Mouse (Mus musculus) thymus, adult 2 months (tissue): ENCODE results near the gene Dppa1. TPM values are rescaled to one million over a fixed set of nuclear protein-coding genes. Genes with fewer than 3 reads are reported as not detected.
A peak's percentile ranks its signal among the peaks of the same experiment; 100 is the strongest.
"Not testable (repeated sequence)": the region's sequence is repeated elsewhere in the genome, so short reads cannot be mapped to it uniquely, and the experiment has no call there.

ENCODE experiments used
- DNase-seq: peaks from one replicate; pipeline ENCODE4 v3.0.0; 2021
- H3K27ac ChIP-seq: fragments of 200-500 bp; 2 replicates; pipeline ENCODE4 v1.5.1; 2012; ENCODE audit warnings: low read length, control low read depth; ENCODE audit not compliant: control insufficient read depth, insufficient read depth
- H3K27me3 ChIP-seq: fragments of 200-500 bp; 2 replicates; pipeline ENCODE4 v1.6.1; 2012; ENCODE audit warnings: mild to moderate bottlenecking, low read length, moderate library complexity, mixed read lengths; ENCODE audit not compliant: control insufficient read depth, insufficient read depth
- H3K36me3 ChIP-seq: fragments of 200-500 bp; 2 replicates; pipeline ENCODE4 v1.6.1; 2012; ENCODE audit warnings: mild to moderate bottlenecking, low read length, moderate library complexity; ENCODE audit not compliant: control insufficient read depth, insufficient read depth
- H3K4me1 ChIP-seq: fragments of 200-500 bp; replicated peaks from 2 replicates; pipeline ENCODE4 v1.6.1; 2012; ENCODE audit warnings: low read length; ENCODE audit not compliant: control insufficient read depth, insufficient read depth
- H3K4me3 ChIP-seq: fragments of 200-500 bp; 2 replicates; pipeline ENCODE4 v1.5.1; 2012; ENCODE audit warnings: mild to moderate bottlenecking, low read length, control low read depth, moderate library complexity; ENCODE audit not compliant: control insufficient read depth, insufficient read depth
- CTCF ChIP-seq: fragments of 200-500 bp; IDR thresholded peaks from 2 replicates; pipeline ENCODE4 v1.5.1; 2012; ENCODE audit warnings: mild to moderate bottlenecking, control low read depth, low read length, moderate library complexity, borderline replicate concordance; ENCODE audit not compliant: control insufficient read depth, poor library complexity, insufficient read depth; ENCODE audit errors: extremely low read depth
- POLR2A ChIP-seq: fragments of 200-500 bp; IDR thresholded peaks from 2 replicates; pipeline ENCODE4 v1.6.1; 2012; ENCODE audit warnings: mild to moderate bottlenecking, low read length, control low read depth, moderate library complexity; ENCODE audit not compliant: control insufficient read depth, poor library complexity, insufficient read depth; ENCODE audit errors: extremely low read depth
- WGBS: fragments of 180-500 bp; shearing (Covaris S2); methylation state at CpG from one replicate; pipeline ENCODE4 v1.1.7; 2018; 5-methylcytosine and 5-hydroxymethylcytosine counted together
- polyA plus RNA-seq: library from polyadenylated mRNA; depleted of rRNA; stranded (reverse); fragments of >200 nt; gene quantifications from 2 replicates; pipeline ENCODE4 v1.2.3, GENCODE M21; 2012; rRNA removed

Gene Dppa1
- polyA plus RNA-seq = 0.44 TPM in 1 of 2 replicates, not detected in the other

- TF ChIP-seq CTCF (no peak), POLR2A (no peak)
- 88% methylated on average over 2 of the region's 2 CpGs for WGBS
- Histone ChIP-seq H3K36me3 (no peaks in the 10 kb centered on the region), H3K4me3 (no peak within 1 kb of the TSS), H3K27me3 (no peaks in the 10 kb centered on the region), H3K4me1 (no peaks in the 10 kb centered on the region), H3K27ac (no peak within 1 kb of the TSS)
- no peak for DNase-seq
Observed at GRCm38 (mm10) chr11:46629211-46629795, at the start of gene Dppa1. TSS of gene Dppa1 (minus strand) at chr11:46629261.

GRCm38 (mm10) chr11:46667938-46668337, 38.9 kb upstream of the Dppa1 start:
- Histone ChIP-seq H3K4me3 (no peak overlapping the region), H3K36me3 (no peaks in the 10 kb centered on the region)
- 68% methylated on average over 2 of the region's 2 CpGs for WGBS

GRCm38 (mm10) chr11:46667105-46667504, 38.0 kb upstream of the Dppa1 start:
- no peak overlapping the region for H3K4me3 ChIP-seq
- 98% methylated on average over 3 of the region's 3 CpGs for WGBS

More at GRCm38 (mm10) chr11:46667938-46668337, 38.9 kb upstream of the Dppa1 start:
- TF ChIP-seq POLR2A (no peak), CTCF (no peak)
- no peak overlapping the region for H3K27ac ChIP-seq
- DNase-seq = no peak
- H3K4me1 ChIP-seq = no peaks in the 10 kb centered on the region
- H3K27me3 ChIP-seq = no peaks in the 10 kb centered on the region

GRCm38 (mm10) chr11:46665599-46666522, 36.8 kb upstream of the Dppa1 start:
- 67% methylated on average over 6 of the region's 6 CpGs for WGBS
- peak; percentile 18 for DNase-seq

More at GRCm38 (mm10) chr11:46667105-46667504, 38.0 kb upstream of the Dppa1 start:
- Histone ChIP-seq H3K4me1 (no peaks in the 10 kb centered on the region), H3K27me3 (no peaks in the 10 kb centered on the region), H3K36me3 (no peaks in the 10 kb centered on the region), H3K27ac (no peak overlapping the region)
- DNase-seq = no peak
- TF ChIP-seq CTCF (no peak), POLR2A (no peak)

GRCm38 (mm10) chr11:46663215-46663614, 34.2 kb upstream of the Dppa1 start:
- Histone ChIP-seq H3K27ac (no peak overlapping the region), H3K4me3 (no peak overlapping the region), H3K4me1 (no peaks in the 10 kb centered on the region), H3K27me3 (no peaks in the 10 kb centered on the region), H3K36me3 (no peaks in the 10 kb centered on the region)
- TF ChIP-seq CTCF = no peak
- no peak for TF ChIP-seq POLR2A
- DNase-seq = no peak
- 83% methylated on average over 4 of the region's 4 CpGs for WGBS

More at GRCm38 (mm10) chr11:46665599-46666522, 36.8 kb upstream of the Dppa1 start:
- H3K27me3 ChIP-seq = no peaks in the 10 kb centered on the region
- H3K36me3 ChIP-seq = no peaks in the 10 kb centered on the region
- no peak overlapping the region for H3K27ac ChIP-seq
- TF ChIP-seq POLR2A = no peak
- no peak for TF ChIP-seq CTCF
- H3K4me1 ChIP-seq = no peaks in the 10 kb centered on the region
- no peak overlapping the region for H3K4me3 ChIP-seq

GRCm38 (mm10) chr11:46652476-46652875, 23.4 kb upstream of the Dppa1 start:
- TF ChIP-seq POLR2A = no peak
- TF ChIP-seq CTCF = no peak
- no peak for DNase-seq
- WGBS = 85% methylated on average over 3 of the region's 3 CpGs
- Histone ChIP-seq H3K36me3 (no peaks in the 10 kb centered on the region), H3K4me3 (no peak overlapping the region), H3K27me3 (no peaks in the 10 kb centered on the region), H3K27ac (no peak overlapping the region), H3K4me1 (no peaks in the 10 kb centered on the region)

- H3K27me3 ChIP-seq, H3K4me3 ChIP-seq, H3K4me1 ChIP-seq, DNase-seq, H3K27ac ChIP-seq, H3K36me3 ChIP-seq: not testable (repeated sequence)
- WGBS = 79% methylated on average over 3 of the region's 3 CpGs
Observed at GRCm38 (mm10) chr11:46649655-46650054, 20.6 kb upstream of the Dppa1 start.
